Comparison of ENCODE assay signal across 28 mouse cellular contexts in the genomic region with DNA sequence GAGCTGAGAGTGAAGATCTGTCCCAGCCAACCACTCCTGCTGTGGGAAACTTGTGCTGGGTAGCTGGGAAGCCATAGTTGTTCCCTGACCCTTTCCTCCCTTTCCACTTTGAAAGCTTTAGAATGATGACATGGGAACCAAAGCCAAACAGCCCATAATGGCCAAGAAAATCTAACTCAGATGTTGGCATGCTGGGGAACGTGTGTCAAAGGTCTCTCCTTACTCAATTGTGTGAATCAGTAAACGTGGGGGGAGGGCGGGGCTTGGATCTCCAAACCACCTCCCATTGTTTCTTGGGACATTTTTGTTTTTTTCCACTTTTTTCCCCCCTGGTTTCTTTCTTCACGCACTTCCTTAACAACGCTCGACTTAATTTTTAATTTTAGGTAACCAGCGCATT. TPM values are rescaled to one million over a fixed set of nuclear protein-coding genes. Genes with fewer than 3 reads are reported as not detected.
DNase-seq lines count a peak whose midpoint lies in the region; ATAC-seq lines count a peak whose summit lies in the region.
"Had no signal": no experiment of that assay in that cellular context is flagged by ENCODE, and none has a peak within 500 bp of the region (broad histone marks: within the 10 kb centered on the region; RNA-seq: fewer than 3 reads in every experiment).

No protein-coding gene starts in this region.

- H3K36me3 ChIP-seq in heart, embryonic 10.5 days, result 0 out of 2 replicates have a peak, but pooled peaks cover 3% of the 10 kb centered on the region
- peaks cover 5% of the 10 kb centered on the region; the same call in 1 of the 2 replicates for H3K36me3 ChIP-seq in kidney, embryonic 15.5 days
- H3K36me3 ChIP-seq: embryonic facial prominence, embryonic 13.5 days; embryonic facial prominence, embryonic 15.5 days; forebrain, embryonic 10.5 days; G1E had no signal

- no peaks in the 10 kb centered on the region for H3K27me3 ChIP-seq in heart, embryonic 10.5 days (ENCODE audit: insufficient read depth, poor library complexity, severe bottlenecking)
- no peaks in the 10 kb centered on the region for H3K27me3 ChIP-seq in kidney, embryonic 15.5 days
- H3K27me3 ChIP-seq: CH12.LX; embryonic facial prominence, embryonic 13.5 days; embryonic facial prominence, embryonic 15.5 days; forebrain, embryonic 12.5 days had no signal

- no peak overlapping the region for H3K9ac ChIP-seq in kidney, embryonic 15.5 days
- H3K9ac ChIP-seq: embryonic facial prominence, embryonic 13.5 days; embryonic facial prominence, embryonic 15.5 days; forebrain, embryonic 12.5 days had no signal

- H3K4me3 ChIP-seq in heart, embryonic 10.5 days, result no peak overlapping the region
- H3K4me3 ChIP-seq in brown adipose tissue, adult 24 weeks (ENCODE audit: insufficient read depth, low read depth, low read length), result no peak overlapping the region
- no peak overlapping the region for H3K4me3 ChIP-seq in kidney, embryonic 15.5 days (replicated peaks)
- H3K4me3 ChIP-seq: embryonic facial prominence, embryonic 13.5 days; embryonic facial prominence, embryonic 15.5 days; erythroblast, embryonic 14.5 days; forebrain, embryonic 10.5 days; forebrain, embryonic 12.5 days had no signal

- H3K4me1 ChIP-seq in heart, embryonic 10.5 days, result no peaks in the 10 kb centered on the region; the same call in 1 of the 2 replicates
- H3K4me1 ChIP-seq in brown adipose tissue, adult 24 weeks (ENCODE audit: control insufficient read depth, insufficient read depth, insufficient read length, low read length), result peaks cover 3% of the 10 kb centered on the region; the same call in 1 of the 2 replicates
- no peaks in the 10 kb centered on the region for H3K4me1 ChIP-seq in kidney, embryonic 15.5 days
- H3K4me1 ChIP-seq: embryonic facial prominence, embryonic 13.5 days; embryonic facial prominence, embryonic 15.5 days; forebrain, embryonic 10.5 days; forebrain, embryonic 12.5 days had no signal

- peak; percentile 82 for DNase-seq in heart, adult 11 months
- DNase-seq in heart, embryonic 10.5 days (ENCODE audit: low spot score), result no peak
- DNase-seq in 3T3-L1 (ENCODE audit: low read depth, low spot score), result peak; percentile 50
- DNase-seq in NIH3T3 (ENCODE audit: low read depth), result peak; percentile 81
- no peak for DNase-seq in natural killer cell, adult 2 months (ENCODE audit: low spot score in 2 of 2)
- DNase-seq: adrenal gland, adult 8-10 months; adrenal gland, postnatal 14 days; adrenal gland, postnatal 36 days; B cell, adult 2 months; cerebellum, adult 11 months; cerebellum, adult 18-20 months; cerebellum, adult 8-10 months; cerebellum, adult 9-11 months; cerebellum, postnatal 14 days; cerebellum, postnatal 36 days; embryo, embryonic 11 days had no signal

- no peaks in the 10 kb centered on the region for H3K9me3 ChIP-seq in heart, embryonic 10.5 days
- H3K9me3 ChIP-seq in kidney, embryonic 15.5 days (replicated peaks), result no peaks in the 10 kb centered on the region
- H3K9me3 ChIP-seq: embryonic facial prominence, embryonic 13.5 days; embryonic facial prominence, embryonic 15.5 days; G1E had no signal

- WGBS in heart, embryonic 10.5 days, result 84% methylated on average over 7 of the region's 7 CpGs
- 79% methylated on average over 7 of the region's 7 CpGs for WGBS in kidney, embryonic 15.5 days

- no peak overlapping the region for H3K4me2 ChIP-seq in kidney, embryonic 15.5 days
- H3K4me2 ChIP-seq: embryonic facial prominence, embryonic 13.5 days; embryonic facial prominence, embryonic 15.5 days; forebrain, embryonic 12.5 days had no signal

- no peak overlapping the region for H3K27ac ChIP-seq in heart, embryonic 10.5 days
- peak overlapping the region; percentile 97 for H3K27ac ChIP-seq in brown adipose tissue, adult 24 weeks (replicated peaks; ENCODE audit: low read depth, low read length)
- no peak overlapping the region for H3K27ac ChIP-seq in kidney, embryonic 15.5 days
- H3K27ac ChIP-seq: embryonic facial prominence, embryonic 13.5 days; embryonic facial prominence, embryonic 15.5 days; forebrain, embryonic 10.5 days; forebrain, embryonic 12.5 days had no signal

- ATAC-seq in kidney, embryonic 15.5 days (replicated peaks; ENCODE audit: low FRiP score), result no peak
- ATAC-seq: CD4-positive, CD25-positive, alpha-beta regulatory T cell, adult 4 months; forebrain, embryonic 14.5 days; forebrain, embryonic 16.5 days had no signal

RNA-seq across cellular contexts. Expression of gene Bmper, which starts 40.0 kb away (rescaled TPM):
- polyA plus RNA-seq in heart, embryonic 10.5 days (2016; fragmentation: Nextera tagmentation; extraction: Ambion mirVana), result 11.4 and 14.9 TPM in 2 replicates
- polyA plus RNA-seq in brown adipose tissue, adult 24 weeks (2012; ENCODE audit: insufficient read depth, insufficient read length, missing spikeins), result 2.9 and 7.2 TPM in 2 replicates
- polyA plus RNA-seq in kidney, embryonic 15.5 days (2015; fragmentation: Nextera tagmentation; extraction: Ambion mirVana), result 21.6 and 23.5 TPM in 2 replicates
- polyA plus RNA-seq: CD4-positive, CD25-positive, alpha-beta regulatory T cell, adult 4 months; erythroblast, embryonic 14.5 days; G1E had no signal

Comparison
In these comparisons a context has a peak if more than half of its experiments do, and no peak if none do; other contexts are left out.
1. DNase-seq: peak in heart, adult 11 months (single experiment), 3T3-L1 (single experiment) and NIH3T3 (single experiment); none in heart, embryonic 10.5 days (single experiment) and natural killer cell, adult 2 months (0 of 2).